Mouse (Mus musculus) megakaryocyte-erythroid progenitor cell, adult 5-6 weeks (primary cell): ENCODE measurements around the gene Taf5l. TPM values are rescaled to one million over a fixed set of nuclear protein-coding genes. Genes with fewer than 3 reads are reported as not detected.
"Not testable (repeated sequence)": the region's sequence is repeated elsewhere in the genome, so short reads cannot be mapped to it uniquely, and the experiment has no call there.

Experiments
- ATAC-seq: replicated peaks from 2 replicates; pipeline ENCODE4 v1.8.0; 2016; ENCODE audit warnings: mild to moderate bottlenecking, inconsistent platforms; ENCODE audit not compliant: severe bottlenecking, poor library complexity, low FRiP score, low TSS enrichment
- total RNA-seq, 2 experiments: library from RNA; stranded (forward) in 1 of 2; stranded (reverse) in 1 of 2; fragments of 200-1000, 215-1000 nt in 1 of 2; fragments of >200 nt in 1 of 2; fragmentation: Nextera tagmentation in 1 of 2; gene quantifications; 2 replicates each; pipeline ENCODE4 v1.2.3; 2014 to 2017

The Taf5l gene
- total RNA-seq (2014; fragmentation: Nextera tagmentation) (58.2 and 60.6 TPM in 2 replicates), total RNA-seq (2017) (34.3 and 52.8 TPM in 2 replicates)

DNA sequence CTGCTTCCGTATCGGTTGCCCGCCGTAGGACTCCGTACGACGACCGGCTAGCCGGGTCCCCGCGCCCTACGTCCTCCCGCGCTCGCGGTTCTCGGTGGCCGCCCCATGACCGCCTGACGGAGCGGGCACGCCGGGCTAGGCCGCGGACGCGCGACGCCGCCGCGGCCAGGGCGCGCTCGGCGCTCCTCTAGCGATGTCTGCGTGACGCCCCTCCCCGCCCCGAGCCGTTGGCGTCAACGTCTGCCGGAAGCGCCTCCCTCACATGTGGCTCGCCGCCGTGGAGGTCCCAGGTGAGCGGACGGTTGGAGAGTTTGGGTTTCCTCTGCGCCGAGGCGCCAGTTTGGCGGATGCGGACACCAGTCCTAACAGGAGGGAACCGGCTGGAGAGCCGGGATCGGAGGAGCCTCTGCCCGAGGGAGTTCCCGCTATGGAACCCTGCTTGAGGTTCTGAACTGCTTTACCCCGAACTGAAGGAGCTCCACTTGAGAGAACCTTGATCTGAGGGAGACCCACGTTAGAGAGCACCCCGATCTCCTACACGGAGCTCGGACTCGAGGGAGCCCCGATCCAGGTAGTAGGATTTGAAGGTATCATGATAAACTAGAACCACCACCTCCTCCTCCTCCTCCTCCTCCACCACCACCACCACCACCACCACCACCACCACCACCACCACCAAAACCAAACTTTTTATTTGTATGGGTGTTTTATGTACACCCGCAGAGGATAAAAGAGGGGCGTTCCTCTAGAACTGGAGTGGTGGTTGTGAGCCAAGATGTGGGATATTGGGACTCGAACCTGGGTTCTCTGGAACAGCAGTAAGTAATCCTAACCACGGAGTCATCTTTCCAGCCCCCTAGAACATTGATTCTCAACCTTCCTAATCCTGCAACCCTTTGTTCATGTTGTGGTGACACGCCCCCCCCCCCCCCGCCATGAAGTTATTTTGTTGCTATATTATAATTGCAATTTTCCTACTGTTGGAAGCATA lies at the start of gene Taf5l, which contains the start of gene Urb2:
Taf5l (minus strand) TSS at position 161 of the 991 bp plus-strand sequence.
Urb2 (plus strand) TSS at position 272 of the 991 bp plus-strand sequence.
- peak; percentile 71 for ATAC-seq

DNA sequence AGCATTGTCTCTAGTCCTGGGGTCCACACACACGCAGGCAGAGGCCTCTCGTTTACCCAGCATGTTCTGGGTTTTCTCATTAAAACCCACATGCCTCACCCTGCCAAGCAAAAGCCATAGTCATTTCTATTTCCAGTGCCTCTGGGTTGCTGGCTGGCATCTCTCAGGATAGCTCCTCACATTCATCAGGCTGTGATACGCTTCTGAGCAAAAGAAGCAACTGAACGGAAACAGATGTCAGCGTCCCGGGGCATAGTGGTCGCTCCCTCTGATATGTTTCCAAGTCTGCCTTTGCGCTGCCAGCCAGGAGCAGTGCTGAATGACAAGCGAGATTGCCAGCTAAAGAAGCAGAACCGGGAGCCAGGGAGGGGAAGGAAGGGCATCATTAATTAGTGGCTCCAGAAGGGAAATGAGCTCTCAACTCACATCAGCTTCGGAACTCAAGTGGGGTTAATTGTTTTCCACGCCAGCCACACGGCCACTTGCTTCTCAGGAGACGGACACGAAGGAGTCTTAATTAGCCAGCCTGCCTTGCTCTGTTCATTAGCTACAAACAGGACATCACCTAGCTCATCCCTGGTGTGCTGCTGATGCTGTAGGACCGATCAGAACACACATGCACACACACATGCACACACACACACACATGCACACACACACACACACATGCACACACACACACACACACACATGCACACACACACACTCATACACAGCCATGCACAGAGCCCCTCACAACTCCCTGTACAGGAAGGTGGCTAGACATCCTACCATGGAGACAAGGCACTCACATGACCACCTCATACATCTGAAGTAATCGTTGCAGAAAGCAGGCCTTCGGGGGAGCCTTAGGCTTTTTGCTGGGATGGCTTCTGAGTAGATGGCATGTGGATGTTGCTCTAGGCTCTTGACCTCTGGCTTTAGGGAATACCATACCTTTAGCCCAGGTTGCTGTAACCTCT lies 49.4 kb upstream of the Taf5l start:
- peak; percentile 73 for ATAC-seq

DNA sequence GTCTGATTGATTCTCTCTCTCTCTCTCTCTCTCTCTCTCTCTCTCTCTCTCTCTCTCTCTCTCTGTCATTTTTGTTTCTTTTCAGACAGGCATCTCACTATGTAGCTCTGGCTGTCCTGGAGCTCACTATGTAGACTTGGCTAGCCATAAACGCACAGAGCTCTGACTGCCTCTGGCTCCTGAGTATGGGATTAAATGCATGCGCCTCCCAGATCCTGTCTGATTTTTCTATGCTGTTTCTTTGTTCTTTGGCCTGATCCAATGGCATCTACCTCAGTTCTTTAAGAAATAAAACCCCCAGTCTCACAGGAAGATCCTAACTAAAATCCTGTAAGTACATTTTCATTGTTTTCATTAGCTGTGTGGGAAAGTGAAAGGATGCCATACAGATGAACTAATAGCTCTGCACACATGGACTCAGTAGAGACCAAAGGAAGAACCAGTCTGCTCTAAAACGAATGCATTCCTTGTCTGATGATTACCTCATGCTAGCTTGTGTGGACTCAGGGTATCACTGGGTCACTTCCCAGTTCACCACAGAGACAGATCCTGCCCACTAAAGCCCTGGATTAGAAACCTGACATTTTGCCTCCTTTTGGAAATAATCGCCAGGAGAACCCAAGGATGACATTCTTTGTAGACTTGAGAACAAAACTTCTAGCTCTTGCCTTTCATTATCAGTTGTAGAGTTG lies 46.0 kb upstream of the Taf5l start:
- ATAC-seq: no peak

DNA sequence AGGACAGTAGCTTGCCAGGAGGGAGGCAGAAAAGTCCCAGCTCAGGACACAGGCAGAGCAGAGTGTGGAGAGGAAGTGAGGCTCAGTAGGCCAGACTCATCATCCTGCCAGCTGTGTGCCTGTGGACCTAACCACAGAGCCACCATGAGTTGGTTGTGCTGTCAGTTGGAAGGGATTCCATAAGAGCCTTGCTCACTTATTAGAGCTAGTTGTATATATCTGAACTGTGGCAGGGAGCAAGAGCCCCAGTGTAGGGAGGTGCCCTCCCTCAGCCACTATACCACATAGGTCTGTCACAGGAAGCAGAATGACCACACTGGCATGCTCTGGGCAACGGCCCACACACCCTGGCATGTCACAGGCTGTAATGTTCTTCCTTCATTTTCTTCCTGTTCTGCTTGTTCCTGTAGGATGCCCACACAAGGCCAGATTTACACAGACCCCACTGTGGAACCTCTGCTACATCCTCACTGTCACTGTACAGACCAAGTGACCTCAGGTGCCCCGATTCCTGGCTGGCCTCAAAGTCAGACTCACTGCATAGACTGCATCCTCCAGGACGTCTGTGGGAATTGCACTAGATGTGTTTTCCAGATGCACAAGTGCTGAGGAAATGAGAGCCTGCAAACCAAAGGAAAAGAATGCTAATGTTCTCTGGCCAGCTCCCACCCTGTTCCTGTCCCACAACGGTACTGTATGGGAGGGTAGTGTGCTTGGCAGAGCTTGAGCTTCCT lies 45.3 kb upstream of the Taf5l start:
- no peak for ATAC-seq

DNA sequence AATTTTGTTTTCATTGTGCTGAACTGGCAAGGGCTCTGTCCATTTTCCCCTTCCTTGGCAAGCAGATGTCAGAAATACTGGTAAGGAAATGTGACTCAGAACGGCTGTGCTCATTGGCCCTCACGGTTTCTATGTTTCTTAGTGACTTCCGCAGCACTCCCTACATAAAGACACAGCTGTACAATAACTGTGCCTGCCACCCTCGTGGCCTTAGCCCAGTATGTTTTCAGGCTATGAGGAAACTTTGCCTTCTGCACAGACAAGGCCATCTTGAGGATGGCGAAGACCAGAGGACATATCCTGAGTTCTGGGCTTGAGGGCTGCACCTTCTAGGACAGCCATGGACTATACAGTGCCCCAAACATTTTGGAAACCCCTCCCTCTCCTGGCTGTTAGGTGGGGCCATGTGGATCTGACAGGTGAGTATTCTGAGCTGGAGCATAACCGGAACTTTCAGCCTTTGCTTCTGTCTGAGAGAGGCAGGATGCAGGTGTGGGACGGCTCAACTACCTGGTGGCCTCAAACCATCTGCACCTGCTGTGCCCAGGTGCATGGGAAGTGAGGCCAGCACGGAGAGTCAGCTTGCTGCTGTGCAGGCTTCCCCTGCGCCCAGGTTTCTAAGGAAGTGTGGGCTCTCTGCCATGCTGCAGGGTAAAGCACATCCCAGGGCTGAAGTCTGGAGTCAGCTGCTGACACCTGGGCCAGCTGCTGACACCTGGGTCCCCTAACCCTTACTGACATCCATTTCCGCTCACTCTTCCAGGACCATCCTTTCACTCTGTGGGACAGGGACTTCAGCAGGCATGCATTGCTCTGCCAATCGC lies 35.8 kb upstream of the Taf5l start:
- no peak for ATAC-seq

DNA sequence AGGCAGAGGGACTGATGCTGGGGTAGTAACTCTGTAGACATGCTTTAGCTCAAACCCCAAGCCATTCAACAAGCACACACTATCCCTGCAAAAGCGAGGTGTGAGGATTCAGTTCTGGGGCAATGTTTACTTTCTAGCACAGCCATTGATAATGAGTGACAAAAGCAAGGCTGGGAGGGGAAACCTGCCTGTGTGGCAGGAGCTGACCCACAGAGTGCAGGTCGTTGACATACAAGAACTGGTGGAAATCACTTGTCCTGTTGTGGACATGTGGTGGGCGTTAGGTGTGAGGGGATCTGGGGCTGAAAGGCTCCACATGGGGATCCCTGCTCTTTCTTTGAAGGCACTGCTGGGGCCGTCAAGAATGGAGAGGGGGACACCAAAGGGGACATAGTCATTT lies 31.4 kb upstream of the Taf5l start:
- ATAC-seq: no peak

DNA sequence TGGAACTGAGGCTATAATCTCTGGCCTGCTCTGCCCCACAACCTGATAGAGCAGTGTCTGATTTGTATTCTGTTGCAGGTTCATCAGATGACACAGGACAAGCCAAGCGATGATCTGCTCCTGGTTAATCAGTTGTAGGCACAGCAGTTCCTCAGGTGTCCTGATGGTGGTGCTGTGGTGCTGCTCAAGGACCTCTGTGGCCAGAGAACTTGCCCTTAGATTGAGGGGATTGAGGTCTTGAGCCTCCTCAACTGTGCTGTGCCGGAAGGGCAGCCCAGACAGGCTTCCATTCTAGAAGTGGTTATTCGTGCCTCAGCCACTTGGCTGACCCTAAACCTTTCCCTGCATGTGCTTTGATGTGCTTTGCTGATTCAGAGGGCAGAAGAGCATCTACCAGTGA lies 30.9 kb upstream of the Taf5l start:
- peak; percentile 72 for ATAC-seq

DNA sequence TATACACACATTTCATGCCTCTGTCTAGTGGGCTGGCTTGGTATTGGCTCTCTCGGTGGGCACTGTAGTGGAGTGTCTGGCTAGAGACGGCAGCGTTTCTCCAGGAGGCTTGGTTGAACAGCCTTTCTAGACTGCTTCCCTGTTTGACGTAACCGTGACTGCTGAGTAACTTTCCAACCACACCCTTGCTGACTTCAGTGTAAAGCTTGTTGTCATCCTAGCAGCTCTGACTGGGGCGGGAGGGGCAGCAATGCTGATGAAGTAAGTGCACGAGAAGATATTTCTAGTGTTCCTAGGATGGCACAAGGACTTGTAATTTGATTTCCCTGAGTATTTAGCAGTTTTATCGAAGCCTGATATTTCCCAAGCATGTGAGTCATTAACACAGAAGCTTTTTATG lies 24.7 kb upstream of the Taf5l start:
- ATAC-seq: no peak

DNA sequence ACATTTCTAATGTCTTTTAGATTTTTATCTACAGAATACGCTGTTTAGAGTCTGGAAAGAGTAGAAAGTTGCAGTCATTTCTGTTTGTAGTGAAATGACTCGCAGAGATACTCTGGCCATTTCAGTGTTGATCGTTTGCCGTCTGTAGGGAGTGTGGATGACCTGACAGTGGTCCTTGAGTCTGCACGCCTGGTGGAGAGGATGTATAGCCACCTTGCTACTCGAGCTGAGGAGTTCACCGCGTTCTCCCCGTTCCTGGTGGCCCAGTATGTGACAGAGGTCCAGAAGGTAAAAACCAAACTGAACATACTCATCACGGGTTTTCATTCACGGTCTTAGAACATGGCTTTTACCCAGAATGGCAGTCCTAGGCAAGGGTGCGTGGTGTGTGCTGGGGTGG lies 23.7 kb upstream of the Taf5l start:
- no peak for ATAC-seq

DNA sequence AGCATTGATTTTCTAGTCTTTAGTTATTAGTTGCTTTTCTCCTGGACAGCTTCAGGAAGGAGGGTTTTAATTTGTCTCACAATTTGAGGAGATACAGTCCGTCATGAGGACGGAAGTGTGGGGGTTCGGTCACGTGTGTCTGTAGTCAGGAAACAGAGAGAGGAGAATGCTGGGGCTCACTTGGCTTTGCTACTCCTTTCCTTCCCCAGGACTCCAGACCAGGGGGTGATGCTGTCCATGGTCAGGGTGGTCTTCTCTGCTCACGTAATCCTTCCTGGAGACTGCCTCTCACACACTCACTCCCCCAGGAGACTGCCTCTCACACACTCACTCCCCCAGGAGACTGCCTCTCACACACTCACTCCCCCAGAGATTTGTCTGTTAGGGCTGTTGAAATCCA lies 23.2 kb upstream of the Taf5l start:
- ATAC-seq: no peak

DNA sequence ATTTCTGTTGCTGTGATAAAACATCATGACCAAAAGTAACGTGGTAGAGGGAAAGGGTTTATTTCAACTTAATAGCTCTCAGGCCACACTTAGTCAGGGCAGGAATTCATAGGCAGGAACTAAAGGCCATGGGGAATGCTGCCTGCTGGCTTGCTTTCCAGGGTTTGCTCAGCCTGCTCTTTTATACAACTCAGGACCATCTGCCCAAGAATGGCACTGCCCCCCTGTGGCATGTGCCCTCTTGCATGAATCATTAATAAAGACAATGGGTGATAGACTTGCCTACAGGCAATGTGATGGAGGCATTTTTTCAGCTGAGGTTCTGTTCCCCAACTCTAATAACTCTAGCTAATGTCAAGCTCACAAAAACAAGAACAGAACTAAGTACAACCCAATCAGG lies 21.0 kb upstream of the Taf5l start:
- no peak for ATAC-seq

DNA sequence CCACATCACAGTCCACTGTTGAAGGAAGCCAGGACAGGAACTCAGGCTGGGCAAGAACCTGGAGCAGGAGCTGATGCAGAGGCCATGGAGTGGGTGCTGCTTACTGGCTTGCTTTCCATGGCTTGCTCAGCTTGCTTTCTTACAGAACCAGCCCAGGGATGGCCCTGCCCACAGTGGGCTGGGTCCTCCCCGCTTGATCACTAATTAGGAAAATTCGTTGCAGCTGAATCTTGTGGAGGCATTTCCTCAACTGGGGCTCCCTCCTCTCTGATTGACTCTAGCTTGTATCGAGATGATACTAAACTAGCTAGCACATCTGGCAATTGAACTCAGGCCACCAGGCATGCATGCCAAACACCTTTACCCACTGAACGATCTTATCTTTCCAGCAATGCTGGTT lies 18.2 kb upstream of the Taf5l start:
- no peak for ATAC-seq

DNA sequence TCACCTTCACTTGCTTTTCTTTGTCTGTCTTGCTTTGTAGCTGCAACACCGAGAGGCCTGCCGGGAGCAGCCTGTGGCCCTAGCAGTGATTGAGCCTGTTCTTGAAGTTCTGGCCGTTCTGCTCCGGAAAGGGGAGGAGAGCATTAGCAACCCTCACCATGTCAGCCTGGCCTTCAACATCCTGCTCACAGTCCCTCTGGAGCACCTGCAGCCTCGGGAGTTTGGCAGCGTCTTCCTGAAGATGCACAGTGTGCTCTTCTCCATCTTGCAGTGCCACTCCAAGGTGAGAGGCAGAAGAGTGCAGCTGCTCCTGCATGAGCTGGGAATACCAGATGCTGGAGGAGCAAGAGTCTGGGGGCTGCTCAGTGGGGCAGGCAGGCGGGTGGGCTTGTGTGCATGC lies 16.9 kb upstream of the Taf5l start:
- ATAC-seq: no peak

DNA sequence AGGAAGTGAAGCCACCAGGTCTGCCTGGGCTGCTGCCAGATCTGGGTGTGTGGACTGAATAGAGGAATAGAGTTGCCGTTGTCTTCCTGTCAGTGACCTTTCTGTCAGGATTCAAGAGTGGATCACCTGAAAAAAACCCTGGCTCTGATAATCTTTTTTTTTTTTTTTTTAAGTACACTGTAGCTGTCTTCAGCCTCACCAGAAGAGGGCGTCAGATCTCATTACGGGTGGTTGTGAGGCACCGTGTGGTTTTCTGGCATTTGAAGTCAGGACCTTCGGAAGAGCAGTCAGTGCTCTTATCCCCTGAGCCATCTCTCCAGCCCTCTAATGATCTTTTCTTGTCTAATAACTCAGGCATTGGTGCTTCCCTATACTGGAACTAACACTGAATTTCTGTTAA lies 12.2 kb upstream of the Taf5l start:
- no peak for ATAC-seq

DNA sequence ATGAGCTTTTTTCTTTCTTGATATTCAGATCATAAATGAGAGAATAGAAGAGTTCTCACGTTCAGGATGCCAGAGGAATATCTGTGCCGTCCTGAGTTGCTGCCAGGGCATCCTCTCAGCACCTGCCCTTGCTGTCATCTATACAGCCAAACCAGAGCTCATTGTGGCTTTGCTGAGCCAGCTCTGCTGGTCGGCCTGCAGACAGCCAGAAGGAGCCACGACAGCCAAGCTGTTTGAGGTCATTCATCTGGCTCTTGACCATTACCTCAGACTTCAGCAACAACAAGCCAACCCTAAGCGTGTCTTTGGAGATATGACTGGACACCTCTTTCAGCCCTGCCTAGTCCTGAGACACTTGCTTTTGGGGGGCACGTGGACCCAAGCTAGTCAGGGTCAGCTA lies 6.6 kb upstream of the Taf5l start:
- ATAC-seq: no peak

DNA sequence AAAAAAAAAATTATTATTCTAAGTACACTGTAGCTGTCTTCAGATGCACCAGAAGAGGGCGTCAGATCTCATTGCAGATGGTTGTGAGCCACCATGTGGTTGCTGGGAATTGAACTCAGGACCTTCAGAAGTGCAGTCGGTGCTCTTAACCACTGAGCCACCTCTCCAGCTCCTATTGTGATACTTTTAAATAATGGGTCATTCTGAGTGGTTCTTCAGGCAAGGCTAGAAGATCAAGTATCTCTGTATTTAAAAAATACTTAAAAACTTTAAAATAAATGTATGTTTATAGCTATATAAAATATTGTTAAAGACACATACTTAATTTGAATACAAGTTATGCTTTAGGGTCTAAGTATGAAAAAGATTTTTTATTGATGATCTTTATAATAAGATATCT lies 5.1 kb upstream of the Taf5l start:
- ATAC-seq: not testable (repeated sequence)

DNA sequence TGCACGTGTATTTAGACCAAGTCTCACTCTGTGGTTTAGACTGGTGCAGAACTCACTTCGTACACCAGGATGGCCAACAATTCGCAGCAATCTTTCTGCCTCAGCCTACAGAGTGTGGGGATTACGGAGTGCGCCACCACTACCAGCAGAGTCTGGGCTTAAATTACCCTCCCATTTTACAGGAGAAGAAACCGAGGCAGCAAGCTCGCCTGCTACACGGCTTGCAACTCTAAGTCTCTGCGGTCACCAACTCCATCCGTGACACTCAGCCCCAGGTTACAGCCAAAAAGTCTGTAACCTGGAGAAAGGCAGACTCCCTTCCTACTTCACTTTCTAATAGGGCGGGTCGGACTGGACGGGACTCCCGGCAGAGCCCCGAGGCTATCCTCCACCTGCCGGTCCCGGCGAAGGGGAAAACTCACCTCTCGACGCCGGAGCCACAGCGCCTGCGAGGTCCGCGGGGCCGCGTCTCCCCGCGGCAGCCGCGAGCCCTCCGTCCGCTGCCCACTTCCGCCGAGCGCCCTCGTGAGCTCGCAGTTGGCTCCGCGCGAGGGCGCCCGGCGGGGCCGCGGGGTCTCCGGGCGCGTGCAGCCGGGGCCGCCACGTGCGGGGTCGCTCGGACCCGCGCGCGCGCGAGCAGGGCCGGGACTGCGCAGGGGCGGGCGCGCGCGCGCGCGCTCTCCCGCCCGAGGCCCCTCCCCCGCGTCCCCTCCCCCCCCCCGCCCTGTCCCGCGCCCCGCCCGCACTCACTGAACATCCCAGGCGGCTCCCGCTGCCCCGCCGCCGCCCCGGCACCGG lies 559 bp downstream of the Taf5l start:
- ATAC-seq: peak; percentile 61
